ENCODE assay signal across 10 mouse cellular contexts in the genomic region with DNA sequence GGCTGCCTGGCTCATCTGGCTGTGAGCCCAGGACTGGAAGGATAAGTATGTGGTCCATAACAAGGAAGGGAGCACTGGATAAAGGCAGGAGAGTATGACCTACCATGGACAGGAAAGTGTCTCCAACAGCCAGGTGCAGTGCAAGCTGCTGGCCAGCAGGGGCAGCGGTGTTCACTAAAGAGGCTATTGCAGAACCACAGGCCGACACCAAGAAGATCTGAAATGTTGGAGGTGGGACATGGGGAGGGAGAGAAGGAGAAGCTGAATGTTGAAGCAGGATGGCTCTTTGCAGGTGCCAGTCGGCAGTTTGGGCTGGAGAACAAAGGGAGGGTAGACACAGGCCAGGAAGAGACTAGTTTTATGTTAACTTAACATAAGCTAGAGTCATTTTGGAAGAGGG. TPM values are rescaled to one million over a fixed set of nuclear protein-coding genes. Genes with fewer than 3 reads are reported as not detected.
DNase-seq lines count a peak whose midpoint lies in the region; ATAC-seq and TF ChIP-seq lines count a peak whose summit lies in the region.
"Had no signal": no experiment of that assay in that cellular context is flagged by ENCODE, and none has a peak within 500 bp of the region (broad histone marks: within the 10 kb centered on the region; RNA-seq: fewer than 3 reads in every experiment).

No protein-coding gene starts in this region.

- no peak for ATAC-seq in lung, postnatal 0 days
- ATAC-seq in midbrain, embryonic 14.5 days (ENCODE audit: low FRiP score, low TSS enrichment), result no peak

- no peak for TF ChIP-seq EP300 in lung, postnatal 0 days (IDR thresholded peaks at IDR 0.05)

- DNase-seq in gastrocnemius, postnatal 10 days, result peak; percentile 43
- no peak for DNase-seq in gastrocnemius, adult 8-10 months (ENCODE audit: low spot score in 2 of 2)
- DNase-seq in thymus, adult 2 months, result peak; percentile 47
- no peak for DNase-seq in thymus, adult 18-20 months
- DNase-seq in lung, postnatal 0 days (ENCODE audit: low spot score), result peak; percentile 34
- peak; percentile 69 for DNase-seq in thymus, postnatal 4 days
- no peak for DNase-seq in midbrain, embryonic 14.5 days
- DNase-seq in cerebellum, postnatal 4 days (ENCODE audit: low spot score in 2 of 2), result no peak

- no peaks in the 10 kb centered on the region for H3K27me3 ChIP-seq in thymus, adult 2 months (ENCODE audit: control insufficient read depth, insufficient read depth, low read length)
- no peaks in the 10 kb centered on the region for H3K27me3 ChIP-seq in lung, postnatal 0 days (replicated peaks; ENCODE audit: insufficient read depth, low read length)
- H3K27me3 ChIP-seq in midbrain, embryonic 14.5 days (ENCODE audit: control insufficient read depth, insufficient read depth, low read length), result peaks cover 10% of the 10 kb centered on the region; the same call in 1 of the 2 replicates

- H3K36me3 ChIP-seq in thymus, adult 2 months (ENCODE audit: control insufficient read depth, insufficient read depth, low read length), result no peaks in the 10 kb centered on the region
- H3K36me3 ChIP-seq in lung, postnatal 0 days (ENCODE audit: insufficient read depth, low read length), result no peaks in the 10 kb centered on the region
- no peaks in the 10 kb centered on the region for H3K36me3 ChIP-seq in midbrain, embryonic 14.5 days (ENCODE audit: control insufficient read depth, insufficient read depth, low read length)
- H3K36me3 ChIP-seq: heart, embryonic 10.5 days; limb, embryonic 15.5 days had no signal

- no peak for TF ChIP-seq POLR2A in thymus, adult 2 months (IDR thresholded peaks at IDR 0.05; ENCODE audit: control insufficient read depth, extremely low read depth, insufficient read depth, low read length, poor library complexity)

- H3K4me2 ChIP-seq in lung, postnatal 0 days (replicated peaks; ENCODE audit: low read depth, low read length), result no peak overlapping the region
- H3K4me2 ChIP-seq in midbrain, embryonic 14.5 days (ENCODE audit: low read length), result no peak overlapping the region
- H3K4me2 ChIP-seq: limb, embryonic 15.5 days had no signal

- H3K4me1 ChIP-seq in thymus, adult 2 months (replicated peaks; ENCODE audit: control insufficient read depth, insufficient read depth, low read length), result no peaks in the 10 kb centered on the region
- no peaks in the 10 kb centered on the region for H3K4me1 ChIP-seq in lung, postnatal 0 days (ENCODE audit: insufficient read depth, low read depth, low read length)
- H3K4me1 ChIP-seq in midbrain, embryonic 14.5 days (ENCODE audit: control insufficient read depth, insufficient read depth, low read length), result no peaks in the 10 kb centered on the region
- H3K4me1 ChIP-seq: limb, embryonic 15.5 days had no signal

- no peaks in the 10 kb centered on the region for H3K9me3 ChIP-seq in lung, postnatal 0 days (ENCODE audit: low read length)
- H3K9me3 ChIP-seq in midbrain, embryonic 14.5 days (ENCODE audit: control insufficient read depth, low read length), result no peaks in the 10 kb centered on the region
- H3K9me3 ChIP-seq: heart, embryonic 10.5 days; limb, embryonic 15.5 days had no signal

- TF ChIP-seq CTCF in thymus, adult 2 months (IDR thresholded peaks at IDR 0.05; ENCODE audit: borderline replicate concordance, control insufficient read depth, extremely low read depth, insufficient read depth, low read length, poor library complexity), result peak; percentile 77; the same call in 1 of the 2 replicates
- peak; percentile 77 for TF ChIP-seq CTCF in lung, postnatal 0 days (IDR thresholded peaks at IDR 0.05)

- no peak overlapping the region for H3K9ac ChIP-seq in lung, postnatal 0 days (replicated peaks; ENCODE audit: low read depth)
- no peak overlapping the region for H3K9ac ChIP-seq in midbrain, embryonic 14.5 days (replicated peaks; ENCODE audit: low read length)
- H3K9ac ChIP-seq: limb, embryonic 15.5 days had no signal

- no peak overlapping the region for H3K27ac ChIP-seq in thymus, adult 2 months (ENCODE audit: control insufficient read depth, insufficient read depth, low read length)
- H3K27ac ChIP-seq in lung, postnatal 0 days (ENCODE audit: low read length), result no peak overlapping the region
- no peak overlapping the region for H3K27ac ChIP-seq in midbrain, embryonic 14.5 days (replicated peaks; ENCODE audit: low read depth, low read length)
- H3K27ac ChIP-seq: heart, embryonic 10.5 days; limb, embryonic 15.5 days had no signal

- H3K4me3 ChIP-seq in thymus, adult 2 months (ENCODE audit: control insufficient read depth, insufficient read depth, low read length), result no peak overlapping the region
- no peak overlapping the region for H3K4me3 ChIP-seq in lung, postnatal 0 days (ENCODE audit: low read depth, low read length)
- H3K4me3 ChIP-seq in midbrain, embryonic 14.5 days (replicated peaks; ENCODE audit: low read depth, low read length), result no peak overlapping the region
- H3K4me3 ChIP-seq: heart, embryonic 10.5 days; limb, embryonic 15.5 days had no signal

- WGBS in thymus, adult 2 months, result 86% methylated on average over 3 of the region's 3 CpGs
- WGBS in lung, postnatal 0 days, result 68% methylated on average over 3 of the region's 3 CpGs
- 71% methylated on average over 3 of the region's 3 CpGs for WGBS in midbrain, embryonic 14.5 days

RNA-seq across cellular contexts. Expression of gene Vangl1, which starts 6.3 kb away (rescaled TPM):
- total RNA-seq in gastrocnemius, postnatal 10 days (2021), result 10 to 100 TPM; 11.8 to 12.4 TPM
- 1 to 10 TPM in 3 of 4 experiments, under 1 TPM in 1; 0.70 to 2.0 (median 1.2) TPM for total RNA-seq in gastrocnemius, adult 8-10 months (2022)
- 9.7 and 10.6 TPM in 2 replicates for polyA plus RNA-seq in thymus, adult 2 months (2012; rRNA removed)
- polyA plus RNA-seq in lung, postnatal 0 days (2015; fragmentation: Nextera tagmentation; extraction: Ambion mirVana), result 14.0 and 15.8 TPM in 2 replicates
- 5.9 and 7.8 TPM in 2 replicates for polyA plus RNA-seq in midbrain, embryonic 14.5 days (2014; fragmentation: Nextera tagmentation; extraction: Ambion mirVana)

Comparison
In these comparisons a context has a peak if more than half of its experiments do, and no peak if none do; other contexts are left out.
1. DNase-seq: peak in gastrocnemius, postnatal 10 days (single experiment), thymus, adult 2 months (single experiment), lung, postnatal 0 days (single experiment) and thymus, postnatal 4 days (single experiment); none in gastrocnemius, adult 8-10 months (0 of 2), thymus, adult 18-20 months (0 of 2), midbrain, embryonic 14.5 days (single experiment) and cerebellum, postnatal 4 days (0 of 2).